Mouse (Mus musculus): ENCODE results near the gene Nol9. TPM values are rescaled to one million over a fixed set of nuclear protein-coding genes. Genes with fewer than 3 reads are reported as not detected.

The Nol9 gene
- polyA plus RNA-seq, 1 experiment from 2014 or later: 26.0 TPM

DNA sequence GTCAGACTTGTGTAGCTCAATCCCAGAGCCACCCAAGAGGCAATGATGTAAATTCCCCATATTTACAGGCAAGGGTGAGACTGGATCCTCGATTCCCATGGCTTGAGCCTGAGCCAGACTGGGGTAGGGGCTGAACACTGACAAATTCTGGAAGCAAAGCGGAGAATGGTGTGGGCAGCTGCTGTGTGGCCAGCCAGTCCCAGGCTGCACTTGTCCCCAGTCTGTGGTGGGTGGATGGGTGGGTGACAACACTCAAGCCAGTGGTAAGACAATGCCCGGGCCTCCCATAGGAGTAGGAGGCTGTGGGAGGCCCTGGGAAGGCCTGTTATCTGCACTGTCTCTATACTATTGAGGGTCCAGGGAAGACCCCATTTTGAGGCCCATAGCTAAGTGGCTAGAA is 30.1 kb downstream of the Nol9 start:
- Histone ChIP-seq H3K27me3 (replicated peaks) (no peaks in the 10 kb centered on the region), H3K9ac (replicated peaks) (no peak overlapping the region), H3K36me3 (no peaks in the 10 kb centered on the region; the same call in 1 of the 2 replicates), H3K4me2 (no peak overlapping the region), H3K27ac (replicated peaks) (no peak overlapping the region), H3K9me3 (replicated peaks) (no peaks in the 10 kb centered on the region), H3K4me3 (replicated peaks) (no peak overlapping the region), H3K4me1 (peaks cover 18% of the 10 kb centered on the region)
- no peak for ATAC-seq (ENCODE audit: low FRiP score)
- WGBS: 89% methylated on average over 3 of the region's 3 CpGs

DNA sequence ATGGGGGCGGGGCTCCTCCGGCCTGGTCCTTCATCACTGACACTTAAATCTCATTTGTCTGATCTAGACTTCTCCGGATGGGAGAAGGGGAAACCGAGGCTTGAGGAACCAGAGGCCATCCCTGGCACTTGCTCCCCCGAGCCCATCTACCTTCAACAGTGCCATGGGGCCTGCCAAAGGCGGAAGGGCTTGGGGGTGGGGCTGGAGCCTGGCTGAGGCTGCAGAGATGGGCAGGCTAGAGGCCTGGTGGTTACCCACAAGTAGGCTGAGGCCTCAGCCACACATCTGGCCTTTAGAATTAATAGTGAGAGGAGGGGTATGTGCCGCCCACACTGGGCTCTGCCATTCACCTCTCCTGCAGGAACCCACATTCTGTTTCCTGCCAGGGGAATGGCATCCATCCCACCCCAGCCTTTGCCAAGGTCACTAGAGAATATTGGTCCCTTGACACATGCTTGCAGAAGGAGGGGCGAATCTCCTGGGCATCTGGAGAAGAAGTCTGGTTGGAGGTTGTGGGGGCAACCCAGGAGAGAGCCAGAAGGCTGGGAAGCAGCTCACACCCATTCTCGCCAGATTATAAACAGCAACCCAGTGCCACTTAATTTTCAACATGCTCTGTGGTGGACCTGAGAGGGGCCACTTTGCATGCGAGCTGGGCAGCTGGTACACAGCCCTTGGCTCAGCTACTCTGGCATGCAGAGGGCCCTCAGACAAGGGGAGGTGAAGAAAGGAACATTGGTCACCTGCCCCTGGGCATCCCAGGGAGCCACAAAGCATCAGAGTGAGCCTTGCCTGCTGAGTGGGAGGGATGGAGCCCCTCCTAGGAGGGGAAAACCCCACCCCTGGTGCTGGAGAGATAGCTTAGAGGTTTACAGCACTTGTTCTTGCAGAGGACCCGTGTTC is 31.6 kb downstream of the Nol9 start:
- H3K36me3 ChIP-seq: no peaks in the 10 kb centered on the region
- 72% methylated on average over 11 of the region's 11 CpGs for WGBS
- no peaks in the 10 kb centered on the region for H3K27me3 ChIP-seq (replicated peaks)
- no peaks in the 10 kb centered on the region for H3K9me3 ChIP-seq (replicated peaks)
- no peak overlapping the region for H3K9ac ChIP-seq (replicated peaks)
- peaks cover 18% of the 10 kb centered on the region for H3K4me1 ChIP-seq
- ATAC-seq (ENCODE audit: low FRiP score): no peak
- no peak overlapping the region for H3K4me3 ChIP-seq (replicated peaks)
- no peak overlapping the region for H3K27ac ChIP-seq (replicated peaks)
- H3K4me2 ChIP-seq: no peak overlapping the region

DNA sequence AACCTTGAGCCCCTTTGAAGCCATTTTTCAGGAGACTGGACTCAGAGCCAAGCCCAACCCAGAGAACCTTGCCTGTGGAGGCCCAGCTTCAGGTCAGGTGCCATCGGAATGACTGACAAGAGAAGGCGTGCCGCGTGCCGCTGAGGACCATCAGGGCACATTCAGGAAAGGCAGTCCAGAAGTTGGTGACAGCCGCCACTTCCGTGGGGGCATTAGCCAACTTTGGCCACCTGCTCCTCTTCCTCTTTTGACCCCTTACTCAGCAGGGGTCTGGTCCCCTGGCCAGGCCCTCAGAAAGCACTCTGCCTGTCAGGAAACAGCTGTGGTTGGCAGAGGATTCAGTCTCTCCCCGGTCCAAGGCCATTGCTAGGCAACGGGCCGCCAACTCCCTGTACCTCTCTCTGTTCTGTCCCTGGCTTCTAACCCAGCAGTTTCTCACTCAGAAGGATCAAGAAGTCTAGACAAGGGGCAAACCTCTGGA is 33.0 kb downstream of the Nol9 start, which contains the start of gene Plekhg5:
Plekhg5 (plus strand) TSS at position 378 of the 481 bp plus-strand sequence.
- ATAC-seq (ENCODE audit: low FRiP score): no peak
- no peaks in the 10 kb centered on the region for H3K36me3 ChIP-seq
- no peak within 1 kb of the TSS for H3K4me2 ChIP-seq
- H3K9ac ChIP-seq (replicated peaks): no peak within 1 kb of the TSS
- no peaks in the 10 kb centered on the region for H3K9me3 ChIP-seq (replicated peaks)
- no peak within 1 kb of the TSS for H3K27ac ChIP-seq (replicated peaks)
- WGBS: 57% methylated on average over 10 of the region's 10 CpGs
- H3K27me3 ChIP-seq (replicated peaks): no peaks in the 10 kb centered on the region
- no peak within 1 kb of the TSS for H3K4me3 ChIP-seq (replicated peaks)
- H3K4me1 ChIP-seq: peaks cover 18% of the 10 kb centered on the region

DNA sequence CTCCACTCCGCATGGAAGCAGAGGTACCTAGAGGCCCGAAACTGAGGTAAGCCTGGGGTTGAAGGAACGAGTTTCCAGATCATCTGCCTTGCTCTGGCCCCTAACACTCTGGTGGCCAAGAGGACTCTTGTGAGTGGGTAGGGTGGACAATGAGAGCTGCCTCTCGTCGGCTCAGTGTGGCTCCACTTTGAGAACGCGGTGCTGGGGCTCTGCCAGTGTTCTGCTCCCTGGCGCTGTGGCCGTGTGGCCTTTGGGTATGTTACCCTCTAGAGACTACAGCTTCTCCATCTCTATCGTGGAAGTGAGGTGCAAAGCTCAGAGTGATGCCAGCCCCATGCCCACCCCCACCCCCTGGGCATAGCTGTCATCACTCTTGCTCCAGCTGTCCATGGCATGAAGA is 33.5 kb downstream of the Nol9 start:
- no peak for ATAC-seq (ENCODE audit: low FRiP score)
- Histone ChIP-seq H3K4me2 (no peak overlapping the region), H3K4me1 (peaks cover 18% of the 10 kb centered on the region), H3K9ac (replicated peaks) (no peak overlapping the region), H3K27me3 (replicated peaks) (no peaks in the 10 kb centered on the region), H3K36me3 (no peaks in the 10 kb centered on the region), H3K4me3 (replicated peaks) (no peak overlapping the region), H3K27ac (replicated peaks) (no peak overlapping the region), H3K9me3 (replicated peaks) (no peaks in the 10 kb centered on the region)
- WGBS: 63% methylated on average over 10 of the region's 10 CpGs

DNA sequence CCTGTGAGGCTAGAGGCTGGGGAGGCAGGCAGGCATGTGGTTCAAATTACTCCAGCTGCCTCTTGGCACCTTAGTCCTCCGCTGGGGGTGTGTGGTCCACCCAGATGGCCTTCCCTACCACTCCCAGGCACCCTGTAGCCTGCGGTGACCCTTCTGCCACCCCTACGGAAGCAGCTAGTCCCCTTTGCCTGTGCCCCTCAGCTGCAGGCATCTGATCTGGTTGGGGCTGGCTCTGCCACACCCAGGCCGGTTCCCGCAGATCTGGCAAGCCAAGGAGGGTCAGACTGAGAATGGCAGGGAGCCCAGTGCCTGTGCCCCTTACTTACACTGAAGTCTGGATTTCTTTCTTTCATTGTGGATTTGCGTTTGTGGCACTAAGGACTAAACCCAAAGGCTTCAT is 34.6 kb downstream of the Nol9 start:
- no peaks in the 10 kb centered on the region for H3K9me3 ChIP-seq (replicated peaks)
- 86% methylated on average over 6 of the region's 6 CpGs for WGBS
- H3K4me3 ChIP-seq (replicated peaks): no peak overlapping the region
- H3K27me3 ChIP-seq (replicated peaks): no peaks in the 10 kb centered on the region
- H3K9ac ChIP-seq (replicated peaks): no peak overlapping the region
- H3K4me2 ChIP-seq: no peak overlapping the region
- H3K27ac ChIP-seq (replicated peaks): no peak overlapping the region
- no peak for ATAC-seq (ENCODE audit: low FRiP score)
- no peaks in the 10 kb centered on the region for H3K36me3 ChIP-seq
- H3K4me1 ChIP-seq: peaks cover 18% of the 10 kb centered on the region

DNA sequence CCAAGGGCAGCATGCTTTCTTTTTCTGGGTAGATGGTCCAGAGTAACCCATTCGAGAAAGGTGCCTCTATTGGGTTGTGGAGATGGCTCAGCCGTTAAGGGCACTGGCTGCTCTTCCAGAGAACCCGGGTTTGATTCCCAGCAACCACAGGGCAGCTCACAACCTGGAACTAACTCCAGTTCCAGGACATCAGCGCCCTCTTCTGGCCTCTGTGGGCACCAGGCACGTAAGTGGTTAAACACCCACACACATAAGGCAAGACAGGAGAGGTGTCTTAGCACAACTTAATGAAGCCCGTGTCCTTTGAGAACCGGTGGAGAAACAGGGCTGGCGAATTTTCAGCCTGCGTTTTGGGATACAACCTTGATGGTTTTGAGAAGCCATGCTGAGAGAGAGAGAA is 35.4 kb downstream of the Nol9 start:
- H3K27ac ChIP-seq (replicated peaks): no peak overlapping the region
- no peak overlapping the region for H3K4me2 ChIP-seq
- no peaks in the 10 kb centered on the region for H3K27me3 ChIP-seq (replicated peaks)
- no peaks in the 10 kb centered on the region for H3K36me3 ChIP-seq
- no peak overlapping the region for H3K9ac ChIP-seq (replicated peaks)
- peaks cover 18% of the 10 kb centered on the region for H3K4me1 ChIP-seq
- no peaks in the 10 kb centered on the region for H3K9me3 ChIP-seq (replicated peaks)
- 83% methylated on average over 9 of the region's 9 CpGs for WGBS
- no peak for ATAC-seq (ENCODE audit: low FRiP score)
- no peak overlapping the region for H3K4me3 ChIP-seq (replicated peaks)

DNA sequence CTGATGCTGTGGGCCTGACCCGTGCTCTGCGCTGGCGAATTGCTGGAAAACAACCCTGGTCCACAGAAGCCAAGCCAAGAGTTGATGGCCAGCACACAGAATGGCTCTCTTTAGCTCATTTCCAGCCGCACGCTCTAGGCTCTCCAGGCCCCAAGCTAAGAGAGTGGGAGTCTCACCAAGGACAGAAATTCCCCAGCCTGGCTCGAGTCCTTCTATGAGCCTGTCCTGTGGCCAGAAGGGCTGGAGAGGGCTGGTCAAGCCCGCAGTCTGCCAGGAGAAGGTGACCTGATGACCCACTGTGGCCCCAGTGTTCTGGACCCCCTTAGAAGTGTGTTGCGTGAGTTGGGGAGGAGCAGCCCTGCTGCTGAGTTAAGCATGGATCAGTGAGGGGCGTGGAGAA is 38.1 kb downstream of the Nol9 start:
- H3K4me3 ChIP-seq (replicated peaks): no peak overlapping the region
- H3K27ac ChIP-seq (replicated peaks): no peak overlapping the region
- peaks cover 14% of the 10 kb centered on the region for H3K4me1 ChIP-seq
- no peak for ATAC-seq (ENCODE audit: low FRiP score)
- WGBS: 91% methylated on average over 9 of the region's 9 CpGs
- no peaks in the 10 kb centered on the region for H3K9me3 ChIP-seq (replicated peaks)
- no peak overlapping the region for H3K9ac ChIP-seq (replicated peaks)
- H3K27me3 ChIP-seq (replicated peaks): no peaks in the 10 kb centered on the region
- no peaks in the 10 kb centered on the region for H3K36me3 ChIP-seq
- no peak overlapping the region for H3K4me2 ChIP-seq

DNA sequence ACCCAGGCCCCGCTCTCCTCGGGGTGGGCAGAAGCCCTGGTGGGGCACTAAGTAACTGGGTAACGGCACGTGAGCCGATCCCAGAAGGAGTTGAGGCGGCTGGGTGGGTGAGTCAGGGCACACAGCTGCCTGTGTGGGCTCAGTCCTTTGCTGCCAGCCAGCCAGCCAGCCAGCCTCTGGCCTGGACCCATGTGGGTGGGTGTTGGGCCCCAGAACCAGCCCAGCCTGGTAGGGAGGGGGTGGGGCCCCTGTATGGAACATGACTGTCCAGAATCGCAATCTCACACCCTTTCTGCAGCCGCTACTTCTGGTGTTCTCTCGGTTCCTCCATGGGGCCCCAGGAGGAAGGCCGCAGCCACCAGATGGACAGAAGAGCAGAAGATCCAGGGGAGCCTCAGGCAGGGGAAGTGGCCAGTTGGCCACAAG is 39.0 kb downstream of the Nol9 start:
- Histone ChIP-seq H3K4me3 (replicated peaks) (no peak overlapping the region), H3K4me1 (peaks cover 7% of the 10 kb centered on the region; the same call in 1 of the 2 replicates), H3K9me3 (replicated peaks) (no peaks in the 10 kb centered on the region), H3K27me3 (replicated peaks) (no peaks in the 10 kb centered on the region), H3K9ac (replicated peaks) (no peak overlapping the region), H3K36me3 (no peaks in the 10 kb centered on the region), H3K27ac (replicated peaks) (no peak overlapping the region), H3K4me2 (no peak overlapping the region)
- ATAC-seq (ENCODE audit: low FRiP score): no peak
- WGBS: 95% methylated on average over 10 of the region's 10 CpGs

DNA sequence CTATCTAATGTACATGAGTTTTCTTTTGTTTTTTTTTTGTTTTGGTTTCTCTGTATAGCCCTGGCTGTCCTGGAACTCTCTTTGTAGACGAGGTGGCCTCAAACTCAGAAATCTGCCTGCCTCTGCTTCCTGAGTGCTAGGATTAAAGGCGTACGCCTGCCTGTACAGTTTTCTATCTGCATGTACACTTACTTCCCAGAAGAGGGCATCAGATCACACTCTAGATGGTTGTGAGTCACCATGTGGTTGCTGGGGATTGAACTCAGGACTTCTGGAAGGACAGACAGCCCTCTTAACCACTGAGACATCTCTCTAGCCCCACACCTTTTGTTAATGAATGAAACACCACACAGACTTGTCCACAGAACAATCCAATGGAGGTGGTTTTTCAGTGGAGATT is 40.1 kb downstream of the Nol9 start:
- Histone ChIP-seq H3K27ac (replicated peaks) (no peak overlapping the region), H3K4me2 (no peak overlapping the region), H3K4me3 (replicated peaks) (no peak overlapping the region), H3K9me3 (replicated peaks) (no peaks in the 10 kb centered on the region), H3K4me1 (no peaks in the 10 kb centered on the region), H3K9ac (replicated peaks) (no peak overlapping the region), H3K27me3 (replicated peaks) (no peaks in the 10 kb centered on the region), H3K36me3 (no peaks in the 10 kb centered on the region)
- no peak for ATAC-seq (ENCODE audit: low FRiP score)
- 96% methylated on average over 3 of the region's 3 CpGs for WGBS

DNA sequence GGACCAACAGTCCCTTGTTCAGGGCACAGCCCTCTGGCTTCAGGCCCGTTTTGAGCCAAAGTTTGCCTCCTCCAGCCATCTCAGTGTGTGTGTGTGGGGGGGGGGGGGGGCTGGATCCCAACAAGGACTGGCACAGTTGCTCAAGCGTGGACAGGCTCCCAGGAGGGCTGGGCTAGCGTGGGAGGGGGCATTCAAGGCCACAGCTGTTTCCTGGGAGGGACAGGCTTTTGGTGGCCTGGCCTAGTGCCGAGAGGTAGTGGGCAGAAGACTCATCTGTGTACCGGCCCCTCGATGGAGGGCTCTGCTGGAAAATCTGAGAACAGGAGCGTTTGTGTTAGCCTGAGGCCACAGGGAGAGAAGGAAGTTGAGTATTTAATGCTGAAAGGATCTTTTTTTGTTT is 40.8 kb downstream of the Nol9 start:
- Histone ChIP-seq H3K4me2 (no peak overlapping the region), H3K9me3 (replicated peaks) (no peaks in the 10 kb centered on the region), H3K27ac (replicated peaks) (no peak overlapping the region), H3K4me1 (no peaks in the 10 kb centered on the region), H3K4me3 (replicated peaks) (no peak overlapping the region), H3K27me3 (replicated peaks) (0 out of 2 replicates have a peak, but pooled peaks cover under 1% of the 10 kb centered on the region), H3K36me3 (no peaks in the 10 kb centered on the region), H3K9ac (replicated peaks) (no peak overlapping the region)
- ATAC-seq (ENCODE audit: low FRiP score): no peak
- WGBS: 69% methylated on average over 7 of the region's 7 CpGs

DNA sequence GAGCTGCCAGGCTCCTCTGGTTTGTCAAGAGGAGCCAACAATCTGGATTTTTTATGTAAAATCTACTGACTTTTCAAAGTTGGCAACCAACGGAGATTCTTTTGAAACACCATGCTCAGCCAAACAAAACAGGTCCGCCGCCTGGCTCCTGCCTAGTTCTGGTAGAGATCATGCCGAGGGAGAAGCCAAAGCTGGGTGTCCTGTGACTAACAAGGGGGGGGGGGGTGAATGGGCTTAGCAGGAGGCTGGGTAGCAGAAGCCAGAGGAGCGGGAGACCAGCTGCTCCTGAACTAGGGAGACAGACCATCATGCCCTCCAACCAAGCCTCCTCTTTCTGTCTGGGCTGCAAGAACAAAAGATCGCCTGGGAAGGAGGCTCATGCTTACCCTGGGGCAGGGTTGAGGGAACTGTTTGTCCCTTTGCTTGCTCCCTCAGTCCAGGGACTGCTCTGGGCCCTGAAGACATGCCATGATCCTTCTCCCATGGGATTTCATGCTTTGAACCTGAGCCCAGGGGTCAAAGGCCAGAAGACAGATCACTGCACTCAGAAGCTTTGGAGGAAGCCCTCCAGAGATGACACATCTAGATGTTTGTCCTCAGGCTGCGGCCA is 44.6 kb downstream of the Nol9 start:
- 71% methylated on average over 7 of the region's 7 CpGs for WGBS
- Histone ChIP-seq H3K4me1 (peaks cover 26% of the 10 kb centered on the region), H3K4me2 (no peak overlapping the region), H3K4me3 (replicated peaks) (no peak overlapping the region), H3K9ac (replicated peaks) (no peak overlapping the region), H3K27ac (replicated peaks) (no peak overlapping the region), H3K36me3 (no peaks in the 10 kb centered on the region), H3K9me3 (replicated peaks) (no peaks in the 10 kb centered on the region), H3K27me3 (replicated peaks) (peaks cover 6% of the 10 kb centered on the region; the same call in 1 of the 2 replicates)
- ATAC-seq (ENCODE audit: low FRiP score): no peak

DNA sequence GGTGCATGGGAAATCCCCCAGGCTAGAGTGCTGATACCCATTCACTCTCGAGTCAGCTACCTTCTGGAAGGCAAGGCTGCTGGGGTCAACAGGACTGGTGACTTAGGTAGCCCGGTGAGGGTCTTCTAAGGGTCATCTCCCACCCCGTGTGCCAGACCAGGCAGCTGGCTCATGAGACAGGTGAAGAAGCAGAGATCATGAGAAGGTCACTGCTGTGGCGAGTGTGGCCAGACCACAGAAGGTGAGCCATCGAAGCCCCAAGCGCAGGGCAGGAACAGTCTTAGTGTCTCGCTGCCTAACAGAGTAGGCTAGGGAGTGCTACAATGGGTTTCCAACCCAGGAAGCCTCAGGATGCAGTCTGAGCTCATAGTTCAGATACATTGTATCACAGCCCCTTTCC is 45.5 kb downstream of the Nol9 start:
- Histone ChIP-seq H3K27me3 (replicated peaks) (peaks cover 6% of the 10 kb centered on the region; the same call in 1 of the 2 replicates), H3K27ac (replicated peaks) (no peak overlapping the region), H3K36me3 (no peaks in the 10 kb centered on the region), H3K4me1 (peaks cover 30% of the 10 kb centered on the region), H3K4me3 (replicated peaks) (no peak overlapping the region), H3K9ac (replicated peaks) (no peak overlapping the region), H3K4me2 (no peak overlapping the region), H3K9me3 (replicated peaks) (no peaks in the 10 kb centered on the region)
- WGBS: 86% methylated on average over 7 of the region's 7 CpGs
- no peak for ATAC-seq (ENCODE audit: low FRiP score)

Data from neural tube, embryonic 15.5 days (tissue).